Mouse (Mus musculus) heart, adult 2 months (tissue): ENCODE measurements at regions not wholly inside any gene's neighbourhood (a gene's known extent, or its start where the extent isn't known, plus 50 kb on each side); places are given as distances from the start of the nearest gene placed in this dataset.

Experiments used
- DNase-seq, 2 experiments: peaks; one replicate each; pipeline ENCODE4 v3.0.0; 2021
- H3K27ac ChIP-seq: fragments of 200-600 bp; 2 replicates; pipeline ENCODE4 v1.8.1; 2022
- H3K27me3 ChIP-seq: fragments of 200-500 bp; 2 replicates; pipeline ENCODE4 v1.6.1; 2012; ENCODE audit warnings: mild to moderate bottlenecking, low read length, inconsistent platforms, mixed read lengths; ENCODE audit not compliant: control insufficient read depth, insufficient read depth
- H3K36me3 ChIP-seq: fragments of 200-500 bp; 2 replicates; pipeline ENCODE4 v1.6.1; 2012; ENCODE audit warnings: low read length, inconsistent platforms; ENCODE audit not compliant: control insufficient read depth, insufficient read depth
- H3K4me1 ChIP-seq: fragments of 200-500 bp; 2 replicates; pipeline ENCODE4 v1.6.1; 2011; ENCODE audit warnings: low read length; ENCODE audit not compliant: control insufficient read depth, insufficient read depth
- H3K4me3 ChIP-seq: fragments of 200-600 bp; 2 replicates; pipeline ENCODE4 v1.8.1; 2022
- H3K79me2 ChIP-seq: fragments of 200-500 bp; replicated peaks from 2 replicates; pipeline ENCODE4 v1.6.1; 2012; ENCODE audit warnings: mild to moderate bottlenecking, inconsistent platforms, low read length, moderate library complexity, mixed read lengths; ENCODE audit not compliant: control insufficient read depth, insufficient read depth
- H3K9ac ChIP-seq: fragments of 200-500 bp; 2 replicates; pipeline ENCODE4 v1.6.1; 2012; ENCODE audit warnings: low read depth, mild to moderate bottlenecking, control low read depth, inconsistent platforms, low read length, mixed read lengths
- CTCF ChIP-seq: fragments of 200-600 bp; IDR thresholded peaks from 2 replicates; pipeline ENCODE4 v1.8.1; 2022; ENCODE audit warnings: antibody characterized with exemption, mild to moderate bottlenecking, moderate library complexity
- EP300 ChIP-seq: fragments of 200-500 bp; IDR thresholded peaks from 2 replicates; pipeline ENCODE4 v1.6.1; 2011; ENCODE audit warnings: low read depth, low read length, control low read depth; ENCODE audit not compliant: insufficient read depth
- POLR2A ChIP-seq: fragments of 200-500 bp; IDR thresholded peaks from 2 replicates; pipeline ENCODE4 v1.6.1; 2011; ENCODE audit warnings: mild to moderate bottlenecking, low read depth, low read length, control low read depth; ENCODE audit not compliant: insufficient read depth
- WGBS: fragments of 180-500 bp; shearing (Covaris S2); methylation state at CpG from one replicate; pipeline ENCODE4 v1.1.7; 2018; 5-methylcytosine and 5-hydroxymethylcytosine counted together
- intact Hi-C: fragments of 180-260 bp; cut with DNase I; formaldehyde crosslinking; loops from one replicate; pipeline ENCODE4 v1.15.1; 2025

DNA sequence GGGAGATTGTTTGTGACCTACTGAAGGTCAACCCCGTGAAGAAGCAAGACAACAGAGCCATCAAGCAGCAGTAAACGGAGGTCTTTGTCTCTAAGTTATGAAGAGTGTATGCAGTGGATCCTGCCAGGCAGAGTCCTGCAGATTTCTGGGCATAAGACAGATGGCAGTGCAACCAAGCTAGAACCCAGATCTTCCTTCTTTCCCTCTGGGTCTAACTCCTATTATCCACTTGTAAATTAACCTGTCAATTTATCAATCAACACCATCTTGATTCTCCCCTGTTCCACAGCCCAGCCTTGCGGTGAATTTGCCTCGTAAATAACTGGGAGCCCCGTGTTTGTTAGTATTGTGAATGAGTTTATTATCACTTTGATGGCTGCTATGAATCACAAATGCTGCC is 555.7 kb downstream of the Nr2f2 start:
- Histone ChIP-seq H3K36me3 (no peaks in the 10 kb centered on the region), H3K4me1 (no peaks in the 10 kb centered on the region), H3K27ac (no peak overlapping the region), H3K79me2 (no peaks in the 10 kb centered on the region), H3K27me3 (no peaks in the 10 kb centered on the region), H3K9ac (no peak overlapping the region), H3K4me3 (no peak overlapping the region)
- no peak for DNase-seq
- 34% methylated on average over 5 of the region's 5 CpGs for WGBS
- TF ChIP-seq POLR2A (no peak), CTCF (peak; percentile 56)
- intact Hi-C loops: loop anchor here (10.0 kb wide), 1 partner anchor 524 kb away; no protein-coding TSS in a partner anchor

DNA sequence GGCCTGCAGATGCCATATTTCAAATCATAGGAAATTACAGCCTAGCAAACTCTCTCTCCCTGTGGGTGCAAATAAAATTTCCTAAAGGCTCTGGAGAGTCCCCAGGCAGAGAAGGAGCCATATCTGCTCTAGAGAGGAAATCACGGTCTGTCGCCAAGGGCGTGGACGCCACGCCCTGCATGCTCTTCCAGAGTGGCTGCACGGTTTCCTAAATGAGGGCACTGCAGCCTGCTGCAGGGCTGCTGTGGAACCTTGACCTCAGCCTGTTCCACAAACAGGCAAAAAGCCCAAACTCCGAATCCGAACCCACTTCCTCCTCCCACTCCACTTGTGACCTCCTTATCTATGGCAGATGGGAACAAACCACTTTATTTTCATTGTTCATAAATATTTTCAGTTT is 559.3 kb downstream of the Nr2f2 start:
- Histone ChIP-seq H3K79me2 (no peaks in the 10 kb centered on the region), H3K27ac (no peak overlapping the region), H3K4me1 (no peaks in the 10 kb centered on the region), H3K36me3 (no peaks in the 10 kb centered on the region), H3K27me3 (no peaks in the 10 kb centered on the region), H3K4me3 (no peak overlapping the region), H3K9ac (no peak overlapping the region)
- DNase-seq: peak; percentile 38 to 60
- 22% methylated on average over 8 of the region's 8 CpGs for WGBS
- intact Hi-C loops: no loop called here
- TF ChIP-seq CTCF (no peak), EP300 (no peak), POLR2A (no peak)

DNA sequence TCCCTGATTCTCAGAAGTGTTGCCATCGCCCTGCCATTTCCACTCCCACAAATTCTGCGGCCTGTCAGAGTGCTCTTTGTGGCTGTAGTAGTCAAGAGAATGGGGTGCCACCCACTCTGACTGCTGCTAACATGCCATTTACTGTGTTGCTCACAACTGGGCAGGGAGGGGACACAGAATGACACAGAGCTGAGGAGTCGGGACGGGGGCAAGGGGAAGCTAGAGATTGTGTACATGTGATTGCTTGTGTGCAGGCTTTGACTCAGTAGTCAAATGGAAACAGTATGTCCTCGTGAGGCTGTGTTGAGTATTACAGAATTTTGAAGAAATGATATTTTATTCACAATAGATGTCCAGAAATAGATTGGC is 595.6 kb downstream of the Nr2f2 start:
- no peaks in the 10 kb centered on the region for H3K27me3 ChIP-seq
- no peaks in the 10 kb centered on the region for H3K79me2 ChIP-seq
- H3K27ac ChIP-seq: no peak overlapping the region
- intact Hi-C loops: no loop called here
- no peaks in the 10 kb centered on the region for H3K36me3 ChIP-seq
- no peak overlapping the region for H3K4me3 ChIP-seq
- no peak for TF ChIP-seq CTCF
- no peak for TF ChIP-seq POLR2A
- TF ChIP-seq EP300: no peak
- no peak for DNase-seq
- no peaks in the 10 kb centered on the region for H3K4me1 ChIP-seq
- H3K9ac ChIP-seq: no peak overlapping the region
- WGBS: 70% methylated on average over 5 of the region's 5 CpGs

GRCm38 (mm10) chr7:69770313-69770979 is 596.1 kb downstream of the Nr2f2 start:
- TF ChIP-seq CTCF: no peak
- TF ChIP-seq EP300: no peak
- no peak for TF ChIP-seq POLR2A
- Histone ChIP-seq H3K4me1 (no peaks in the 10 kb centered on the region), H3K79me2 (no peaks in the 10 kb centered on the region), H3K27me3 (no peaks in the 10 kb centered on the region), H3K4me3 (no peak overlapping the region), H3K36me3 (no peaks in the 10 kb centered on the region), H3K9ac (no peak overlapping the region), H3K27ac (no peak overlapping the region)
- DNase-seq: peak in 1 of 2 experiments; percentile 2
- WGBS: 48% methylated on average over 22 of the region's 22 CpGs
- intact Hi-C loops: no loop called here

DNA sequence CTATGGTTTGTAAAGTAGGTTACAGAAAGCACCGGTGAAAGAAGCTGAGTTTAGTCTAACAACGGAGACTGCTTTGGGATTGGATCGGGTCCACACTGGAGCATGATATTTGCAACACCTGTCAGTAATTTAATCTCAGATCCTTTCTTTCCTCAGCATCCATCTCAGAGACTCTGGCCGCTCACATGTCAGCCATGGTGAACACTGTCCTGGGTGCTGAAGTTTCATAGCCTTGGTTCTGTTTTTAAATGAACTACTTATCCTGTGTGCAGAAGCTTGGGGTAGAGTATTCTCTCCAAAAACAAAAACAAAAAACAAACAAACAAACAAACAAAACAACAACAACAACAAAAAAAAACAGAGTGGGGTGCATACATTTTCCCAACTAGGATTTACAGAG is 600.1 kb downstream of the Nr2f2 start:
- H3K4me1 ChIP-seq: no peaks in the 10 kb centered on the region
- H3K9ac ChIP-seq: no peak overlapping the region
- 51% methylated on average over 4 of the region's 4 CpGs for WGBS
- H3K27ac ChIP-seq: no peak overlapping the region
- no peak for TF ChIP-seq EP300
- no peak for TF ChIP-seq POLR2A
- intact Hi-C loops: no loop called here
- H3K4me3 ChIP-seq: no peak overlapping the region
- H3K27me3 ChIP-seq: no peaks in the 10 kb centered on the region
- H3K79me2 ChIP-seq: no peaks in the 10 kb centered on the region
- H3K36me3 ChIP-seq: no peaks in the 10 kb centered on the region
- no peak for DNase-seq

DNA sequence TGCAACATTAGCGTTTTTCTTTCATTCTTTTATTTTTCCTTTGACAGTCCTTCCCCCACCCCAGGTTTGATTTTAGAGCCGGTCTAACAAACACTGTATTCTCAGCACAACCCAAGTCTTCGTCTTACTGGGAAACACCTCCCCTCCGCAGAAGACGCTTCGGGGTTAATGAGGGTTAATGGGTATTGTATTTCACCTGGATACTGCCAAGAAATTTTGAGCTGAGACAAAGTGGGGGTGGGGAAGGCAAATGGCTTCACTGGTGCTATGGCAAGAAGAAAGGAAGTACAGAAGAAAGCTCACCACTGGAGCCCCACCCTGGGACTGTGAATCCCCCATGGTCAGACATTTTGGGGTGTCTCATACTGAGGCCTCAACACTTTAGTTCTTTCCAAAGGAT is 626.0 kb downstream of the Nr2f2 start:
- 81% methylated on average over 6 of the region's 6 CpGs for WGBS
- DNase-seq: no peak
- no peaks in the 10 kb centered on the region for H3K36me3 ChIP-seq
- H3K9ac ChIP-seq: no peak overlapping the region
- H3K4me1 ChIP-seq: no peaks in the 10 kb centered on the region
- H3K79me2 ChIP-seq: no peaks in the 10 kb centered on the region
- H3K4me3 ChIP-seq: no peak overlapping the region
- TF ChIP-seq EP300 (no peak), POLR2A (no peak), CTCF (no peak)
- no peak overlapping the region for H3K27ac ChIP-seq
- no peaks in the 10 kb centered on the region for H3K27me3 ChIP-seq
- intact Hi-C loops: no loop called here
